Mouse (Mus musculus): ENCODE data around the gene Gps2.

Gps2 gene

DNA sequence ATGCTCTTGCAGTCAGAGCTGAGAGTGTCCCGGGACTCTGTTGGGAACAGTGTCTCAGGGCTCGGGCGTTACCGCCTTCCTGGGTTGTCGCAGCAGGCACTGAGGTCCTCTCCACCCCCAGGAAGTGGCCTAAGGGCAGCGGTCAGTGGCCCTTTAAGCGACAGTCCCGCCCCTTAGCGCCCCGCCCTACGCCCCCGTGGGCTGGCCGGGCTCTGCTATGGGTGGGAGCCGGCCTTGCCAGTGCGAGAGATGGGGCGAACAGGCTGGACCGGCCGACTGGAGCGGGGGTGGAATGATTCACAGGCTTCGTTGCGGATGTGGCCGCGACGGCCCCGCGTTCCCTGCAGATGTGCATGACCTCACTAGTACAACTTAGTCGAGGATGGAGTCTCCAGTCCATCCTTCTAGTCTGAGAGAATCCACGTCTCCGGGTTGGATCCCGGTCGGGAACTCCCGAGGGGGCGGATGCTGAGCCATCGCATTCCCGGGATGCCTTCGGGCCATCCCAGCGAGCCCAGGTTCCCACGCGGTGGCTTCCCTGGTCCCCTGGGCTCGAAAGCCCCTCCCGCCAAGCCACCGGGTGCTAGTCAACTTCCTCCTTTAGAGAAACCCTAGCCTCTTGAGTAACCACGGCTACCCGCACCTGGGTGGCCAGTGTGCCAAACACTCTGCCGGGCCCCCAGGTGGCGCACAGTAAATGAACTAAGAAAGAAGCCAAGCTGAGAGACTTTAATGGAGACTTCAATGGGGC, 32.7 kb upstream of the Gps2 start, which contains the start of gene Kctd11:
Gene Kctd11 (minus strand): TSS at position 554 of the 751 bp plus-strand sequence.
- ChIA-PET POLR2A (interaction anchor here in 3 of 4 experiments (0.5 to 7.2 kb wide), 38 partner anchors 12 to 301 kb away, joined by 3 to 61 read pairs (median 3); partner anchors contain the start of genes 2810408A11Rik (in 3 of the 3), Eif5a (in 3 of the 3), Neurl4 (in 3 of the 3) and Polr2a (in 2 of the 3)), CTCF (interaction anchor here (0.5 to 4.0 kb wide), 43 partner anchors 9 to 709 kb away, joined by 3 to 51 read pairs (median 4); partner anchors contain the start of genes Acap1 (in 2 of the 4), Slc2a4 (in 2 of the 4), 2810408A11Rik (in 1 of the 4) and Dvl2 (in 1 of the 4))

DNA sequence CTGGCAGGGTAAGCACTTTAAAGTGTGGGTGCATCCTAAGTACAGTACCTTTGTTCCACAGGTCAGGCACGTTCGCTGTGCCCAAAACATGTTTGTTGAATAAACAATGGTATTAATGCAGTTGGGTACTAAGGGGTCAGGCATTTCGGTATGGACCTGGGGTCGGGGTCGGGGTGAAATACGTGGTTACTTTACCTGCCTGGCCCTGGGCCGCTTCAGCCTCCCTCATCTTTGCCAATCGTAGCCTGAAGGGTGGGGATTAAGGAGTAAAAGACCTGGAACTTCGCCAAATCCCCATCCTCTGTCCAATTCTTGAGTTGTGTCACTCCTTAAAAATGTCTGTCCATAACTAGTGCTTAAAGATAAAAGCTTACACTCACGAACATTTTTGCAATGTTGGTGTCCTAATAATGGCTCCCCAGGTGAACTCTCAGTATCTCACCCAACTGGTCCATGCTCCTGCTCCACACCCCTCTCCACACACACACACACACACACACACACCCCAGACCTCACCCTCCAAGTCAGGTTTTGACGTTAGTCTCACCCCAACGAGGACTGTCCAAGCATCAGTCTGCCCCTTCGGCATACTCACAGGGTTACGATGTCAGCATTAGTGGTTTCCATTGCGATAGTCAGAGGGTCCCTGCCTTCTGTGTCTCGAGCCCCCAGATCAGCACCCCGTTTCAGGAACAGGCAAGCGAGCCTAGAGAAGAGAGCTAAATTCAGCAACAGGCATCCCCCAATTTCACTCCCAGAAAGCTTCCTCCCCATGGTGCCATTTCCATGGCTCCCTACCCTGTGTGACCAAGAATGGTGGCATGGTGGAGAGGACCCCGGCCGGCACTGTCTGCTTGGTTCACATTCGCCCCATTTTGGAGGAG, 31.7 kb upstream of the Gps2 start:
- ChIA-PET CTCF (interaction anchor here in 3 of 4 experiments (0.6 to 4.0 kb wide), 16 partner anchors 10 to 159 kb away, joined by 3 to 51 read pairs (median 7); partner anchors contain the start of genes Slc2a4 (in 2 of the 3), 2810408A11Rik (in 1 of the 3), Dvl2 (in 1 of the 3) and Eif5a (in 1 of the 3)), POLR2A (interaction anchor here in 2 of 4 experiments (1.1 to 7.2 kb wide), 12 partner anchors 13 to 113 kb away, joined by 3 to 61 read pairs (median 4); partner anchors contain the start of genes 2810408A11Rik (in 2 of the 2), Eif5a (in 2 of the 2), Neurl4 (in 2 of the 2) and Ctdnep1 (in 1 of the 2))

DNA sequence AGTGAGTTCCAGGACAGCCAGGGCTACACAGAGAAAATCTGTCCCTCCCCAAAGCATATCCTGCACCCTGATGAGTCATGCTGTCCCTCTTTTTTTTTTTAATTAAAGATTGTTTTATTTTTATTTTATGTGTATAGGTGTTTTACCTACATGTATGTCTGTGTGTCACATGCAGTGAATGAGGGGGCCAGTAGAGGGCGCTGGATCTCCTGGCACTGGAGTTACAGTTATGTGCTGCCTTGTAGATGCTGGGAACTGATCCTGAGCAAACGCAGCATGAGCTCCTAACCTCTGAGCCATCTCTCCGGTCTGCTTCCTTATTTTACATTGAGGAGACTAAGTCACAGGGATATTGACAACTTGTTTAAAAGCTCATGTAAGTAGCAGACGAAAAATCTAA, 30.6 kb upstream of the Gps2 start:
- POLR2A ChIA-PET, result interaction anchor here in 3 of 4 experiments (0.5 to 7.2 kb wide), 11 partner anchors 8 to 278 kb away, joined by 3 to 61 read pairs (median 4); partner anchors contain the start of genes Eif5a (in 2 of the 3), 2810408A11Rik (in 1 of the 3), Gps2 (in 1 of the 3) and Neurl4 (in 1 of the 3)
- CTCF ChIA-PET, result interaction anchor here (0.5 to 4.0 kb wide), 21 partner anchors 13 to 1087 kb away, joined by 3 to 51 read pairs (median 4); partner anchors contain the start of genes 2810408A11Rik (in 1 of the 4), Acap1 (in 1 of the 4), Mpdu1 (in 1 of the 4) and Neurl4 (in 1 of the 4)

DNA sequence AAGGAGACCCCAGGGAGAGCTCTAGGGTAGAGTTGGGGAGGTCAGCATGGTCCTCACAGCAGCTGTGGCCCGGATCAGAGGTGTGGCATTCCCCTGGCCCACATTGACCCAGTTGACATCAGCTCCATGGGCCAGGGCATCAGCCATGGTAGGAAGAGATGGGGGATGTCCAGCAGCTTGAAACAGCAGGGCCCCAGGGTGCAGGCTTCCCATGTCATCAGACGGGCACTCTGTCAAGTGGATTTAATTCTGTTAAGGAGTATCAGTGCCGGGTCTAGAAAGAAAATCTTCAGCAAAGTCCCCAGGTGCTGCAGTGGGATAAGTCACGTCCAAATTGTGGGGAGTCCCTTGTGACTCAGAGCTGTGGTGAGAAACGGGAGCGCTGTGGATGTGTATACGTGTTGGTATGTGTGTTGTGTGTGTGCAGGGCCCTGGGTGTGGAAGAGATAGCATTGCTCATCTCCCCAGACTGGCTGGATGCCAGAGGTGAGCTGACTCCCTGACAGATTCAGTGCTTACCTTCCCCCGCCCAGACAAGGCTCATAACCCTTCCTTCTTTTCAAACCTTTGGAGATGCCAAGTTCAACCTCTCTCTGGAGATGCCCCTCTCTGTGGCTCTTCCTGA, 30.0 kb upstream of the Gps2 start:
- POLR2A ChIA-PET, result interaction anchor here in 3 of 4 experiments (0.5 to 7.2 kb wide), 11 partner anchors 8 to 279 kb away, joined by 3 to 61 read pairs (median 4); partner anchors contain the start of genes Eif5a (in 2 of the 3), Nlgn2 (in 2 of the 3), 2810408A11Rik (in 1 of the 3) and Gps2 (in 1 of the 3)
- CTCF ChIA-PET, result interaction anchor here (0.5 to 4.0 kb wide), 23 partner anchors 12 to 1086 kb away, joined by 3 to 51 read pairs (median 4); partner anchors contain the start of genes 2810408A11Rik (in 1 of the 4), Acap1 (in 1 of the 4), Mpdu1 (in 1 of the 4) and Neurl4 (in 1 of the 4)

DNA sequence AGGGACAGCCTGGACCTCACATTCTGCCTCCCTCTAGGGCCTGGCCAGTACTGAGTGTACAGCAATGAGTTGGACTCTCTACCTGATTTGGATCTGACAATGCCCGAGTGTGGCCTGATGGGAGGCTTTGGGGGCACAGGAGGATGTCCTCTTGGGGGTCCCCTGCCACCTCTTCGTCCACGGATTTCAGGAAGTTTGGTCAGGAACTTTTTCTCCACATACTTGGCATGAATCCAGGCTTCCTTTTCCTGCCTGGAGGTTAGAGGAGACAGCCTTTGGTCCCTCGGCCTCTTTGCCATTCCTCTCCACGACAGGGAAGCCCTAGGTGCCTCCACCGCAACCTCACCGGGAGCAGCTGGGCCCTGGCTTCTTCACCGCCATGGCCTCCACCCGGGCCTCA, 29.4 kb upstream of the Gps2 start:
- ChIA-PET POLR2A (interaction anchor here in 2 of 4 experiments (0.6 to 1.9 kb wide), 5 partner anchors 14 to 125 kb away, joined by 3 to 8 read pairs (median 4); partner anchors contain the start of genes Nlgn2 (in 2 of the 2), Eif5a (in 1 of the 2) and Tmem256 (in 1 of the 2)), CTCF (interaction anchor here in 2 of 4 experiments (0.7 to 4.2 kb wide), 11 partner anchors 8 to 150 kb away, joined by 3 to 28 read pairs (median 4); partner anchors contain the start of genes Tmem102 (in 1 of the 2), Tmem95 (in 1 of the 2) and Ybx2 (in 1 of the 2))

DNA sequence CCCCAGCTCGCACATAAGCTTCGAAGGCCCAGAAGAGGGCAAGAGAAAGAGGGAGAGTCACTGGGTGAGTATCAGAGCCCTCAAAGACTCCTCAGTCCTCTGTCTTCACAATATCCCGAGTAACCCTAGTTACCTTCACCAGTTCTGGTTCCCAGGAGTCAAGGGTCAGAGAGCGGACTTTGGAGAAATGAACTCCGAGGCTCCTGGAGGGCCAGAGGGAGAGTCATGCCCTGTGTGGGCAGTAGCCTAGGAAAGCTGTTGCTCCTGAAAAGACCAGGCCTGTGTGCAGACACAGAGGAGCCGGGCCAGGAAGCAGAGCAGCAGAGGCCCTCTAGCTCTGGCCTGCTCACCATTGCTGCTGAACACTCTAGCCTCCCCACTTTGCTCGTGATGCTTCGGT, 29.0 kb upstream of the Gps2 start:
- CTCF ChIA-PET, result interaction anchor here in 2 of 4 experiments (1.0 to 4.2 kb wide), 4 partner anchors 8 to 150 kb away, joined by 3 to 28 read pairs (median 4); partner anchors contain the start of gene Tmem95 (in 1 of the 2)

DNA sequence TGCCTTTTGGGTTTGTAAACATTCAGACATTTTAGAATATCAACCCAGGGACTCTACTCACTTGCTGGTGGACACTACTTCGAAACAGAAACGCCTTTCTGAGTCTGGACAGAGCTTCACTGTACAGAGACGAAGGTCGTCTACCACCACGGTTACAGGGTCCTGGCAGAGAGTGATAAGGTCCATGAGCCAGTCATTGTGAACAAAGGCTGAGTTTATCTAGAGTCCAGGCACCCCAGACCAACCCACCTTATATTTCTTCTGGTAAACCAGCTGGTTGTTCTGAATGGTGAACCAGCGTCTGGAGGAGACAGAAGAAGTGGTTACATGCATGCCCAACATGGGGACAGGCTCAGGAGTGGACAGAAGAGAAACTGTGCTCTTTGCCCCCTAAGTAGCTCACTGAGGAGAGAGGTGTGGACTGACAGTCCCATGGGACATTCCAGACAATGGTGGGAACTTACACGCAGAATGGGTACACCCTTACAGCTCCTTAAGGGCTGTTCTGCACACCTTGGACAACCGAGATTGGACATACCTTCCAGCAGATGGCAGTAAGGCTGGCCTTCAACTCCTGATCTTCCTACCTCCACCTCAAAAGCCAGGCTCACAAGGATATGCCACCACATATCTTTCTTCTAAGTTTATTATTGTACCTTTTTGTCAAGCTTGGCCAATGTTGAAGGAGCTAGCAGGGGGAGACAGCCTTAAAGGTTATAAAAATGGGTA, 26.6 kb upstream of the Gps2 start:
- POLR2A ChIA-PET, result interaction anchor here in 3 of 4 experiments (0.5 to 7.8 kb wide), 27 partner anchors 9 to 333 kb away, joined by 3 to 53 read pairs (median 4); partner anchors contain the start of genes Eif5a (in 3 of the 3), 2810408A11Rik (in 2 of the 3), Neurl4 (in 2 of the 3) and Tmem95 (in 2 of the 3)
- CTCF ChIA-PET, result interaction anchor here (0.5 to 4.2 kb wide), 40 partner anchors 8 to 459 kb away, joined by 3 to 28 read pairs (median 4); partner anchors contain the start of genes 2810408A11Rik (in 2 of the 4), Neurl4 (in 2 of the 4), Slc2a4 (in 2 of the 4) and Tmem95 (in 2 of the 4)

More for the DNA sequence above, 29.0 kb upstream of the Gps2 start:
- POLR2A ChIA-PET, result interaction anchor here in 1 of 4 experiments (1.9 kb wide), 1 partner anchor 125 kb away, joined by 8 read pairs; no protein-coding TSS in a partner anchor

DNA sequence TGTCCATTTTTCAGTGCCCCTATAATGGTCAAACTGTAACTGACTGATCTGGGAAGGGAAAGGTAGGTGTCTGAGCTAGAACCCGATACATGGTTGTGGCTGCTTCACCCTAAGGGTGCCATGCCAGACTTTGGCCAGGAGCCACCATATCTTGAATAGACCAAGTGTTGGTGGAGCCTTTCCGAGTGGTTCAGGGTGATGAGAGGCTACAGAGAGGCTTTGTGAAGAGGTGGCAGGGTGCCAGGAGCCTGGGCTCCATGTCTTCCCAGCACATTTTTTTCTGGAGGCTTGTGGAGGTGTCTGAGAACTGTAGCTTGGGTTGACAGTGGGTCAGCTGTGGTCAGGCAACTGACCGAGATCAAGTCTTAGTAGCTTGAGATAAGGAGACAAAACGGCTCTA, 22.2 kb upstream of the Gps2 start:
- ChIA-PET POLR2A (interaction anchor here in 3 of 4 experiments (0.6 to 7.8 kb wide), 11 partner anchors 8 to 481 kb away, joined by 3 to 53 read pairs (median 3); partner anchors contain the start of genes 2810408A11Rik (in 3 of the 3), Neurl4 (in 3 of the 3) and Eif5a (in 2 of the 3)), CTCF (interaction anchor here in 2 of 4 experiments (1.3 to 1.5 kb wide), 3 partner anchors 14 to 30 kb away, joined by 3 read pairs; partner anchors contain the start of gene Tmem95 (in 1 of the 2))

DNA sequence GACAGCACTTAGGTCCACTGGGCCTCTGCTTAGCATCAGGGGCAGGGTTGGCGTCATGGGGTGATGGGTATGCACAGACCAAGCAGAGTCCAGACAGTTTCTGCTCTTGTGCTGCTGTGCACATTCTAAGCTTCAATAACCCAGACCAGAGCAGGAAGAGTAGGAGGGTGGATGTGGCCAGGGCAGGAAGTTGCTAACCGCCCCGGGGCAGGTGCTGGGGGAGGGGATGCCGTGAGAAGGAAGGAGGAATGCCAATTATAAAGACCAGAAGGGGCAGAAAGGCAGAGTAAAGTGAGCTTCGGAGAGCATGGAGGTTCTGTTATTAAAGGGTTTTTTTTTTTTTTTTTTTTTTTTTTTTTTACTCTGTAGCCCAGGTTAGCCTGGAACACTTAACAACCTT, 19.0 kb upstream of the Gps2 start:
- POLR2A ChIA-PET, result interaction anchor here in 3 of 4 experiments (0.6 to 3.1 kb wide), 18 partner anchors 9 to 767 kb away, joined by 3 to 18 read pairs (median 4); partner anchors contain the start of genes Tmem95 (in 2 of the 3) and Gps2 (in 1 of the 3)
- CTCF ChIA-PET, result interaction anchor here (0.6 to 2.4 kb wide), 8 partner anchors 14 to 307 kb away, joined by 3 to 14 read pairs (median 4); partner anchors contain the start of gene Kctd11 (in 2 of the 4)

DNA sequence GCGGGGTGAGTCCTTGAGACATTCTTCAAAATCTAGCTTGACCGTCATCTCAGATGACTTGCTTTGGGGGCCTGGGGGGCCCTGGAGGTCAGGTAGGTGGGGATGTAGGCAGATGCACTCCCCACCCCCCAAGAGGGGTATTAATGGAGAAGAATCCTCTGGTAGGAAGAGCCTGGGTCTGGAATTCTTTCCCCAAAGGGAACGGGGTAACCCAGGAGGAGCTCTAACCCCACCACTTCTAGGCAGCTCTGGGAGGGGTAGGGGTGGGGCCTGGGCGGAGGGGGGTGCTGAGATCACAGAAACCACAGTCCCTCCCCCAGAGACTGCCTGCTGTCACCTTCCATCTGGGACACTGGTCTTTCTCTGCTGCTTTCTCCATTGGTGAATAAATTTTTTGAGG, 18.4 kb upstream of the Gps2 start, which contains the start of gene Acap1:
Gene Acap1 (minus strand): TSS at position 249 of the 400 bp plus-strand sequence.
- ChIA-PET CTCF (interaction anchor here (0.6 to 2.4 kb wide), 9 partner anchors 8 to 307 kb away, joined by 3 to 14 read pairs (median 3); partner anchors contain the start of gene Kctd11 (in 2 of the 4)), POLR2A (interaction anchor here in 3 of 4 experiments (0.5 to 3.1 kb wide), 21 partner anchors 8 to 767 kb away, joined by 3 to 18 read pairs (median 3); partner anchors contain the start of genes Tmem95 (in 2 of the 3), Eif5a (in 1 of the 3) and Gps2 (in 1 of the 3))

DNA sequence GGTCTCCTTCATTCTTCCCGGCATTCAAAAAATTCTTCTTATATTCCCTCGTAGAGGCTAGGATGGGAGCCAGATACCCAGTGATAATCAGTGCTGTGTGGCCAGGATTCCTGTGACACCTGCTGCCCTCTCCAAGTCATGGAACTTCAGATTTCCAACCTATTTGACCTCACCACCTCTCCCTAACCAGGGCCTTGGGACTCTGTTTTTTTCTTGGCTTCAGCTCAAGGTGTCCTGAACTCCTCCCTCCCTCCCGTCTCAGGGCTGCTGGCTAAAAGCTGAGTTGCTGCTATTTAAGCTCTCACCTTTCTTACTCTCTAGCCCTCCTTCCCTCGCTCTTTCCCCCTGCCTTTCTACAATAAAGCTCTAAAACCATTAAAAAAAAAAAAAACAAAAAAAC, 13.8 kb upstream of the Gps2 start:
- POLR2A ChIA-PET, result interaction anchor here (0.6 to 19.9 kb wide), 70 partner anchors 9 to 878 kb away, joined by 3 to 353 read pairs (median 5); partner anchors contain the start of genes Eif5a (in 3 of the 4), Tmem95 (in 3 of the 4), Gps2 (in 2 of the 4) and Slc2a4 (in 2 of the 4)
- CTCF ChIA-PET, result interaction anchor here (0.6 to 3.1 kb wide), 22 partner anchors 10 to 353 kb away, joined by 3 to 16 read pairs (median 5); partner anchors contain the start of genes Fxr2 (in 1 of the 4) and Tmem95 (in 1 of the 4)

DNA sequence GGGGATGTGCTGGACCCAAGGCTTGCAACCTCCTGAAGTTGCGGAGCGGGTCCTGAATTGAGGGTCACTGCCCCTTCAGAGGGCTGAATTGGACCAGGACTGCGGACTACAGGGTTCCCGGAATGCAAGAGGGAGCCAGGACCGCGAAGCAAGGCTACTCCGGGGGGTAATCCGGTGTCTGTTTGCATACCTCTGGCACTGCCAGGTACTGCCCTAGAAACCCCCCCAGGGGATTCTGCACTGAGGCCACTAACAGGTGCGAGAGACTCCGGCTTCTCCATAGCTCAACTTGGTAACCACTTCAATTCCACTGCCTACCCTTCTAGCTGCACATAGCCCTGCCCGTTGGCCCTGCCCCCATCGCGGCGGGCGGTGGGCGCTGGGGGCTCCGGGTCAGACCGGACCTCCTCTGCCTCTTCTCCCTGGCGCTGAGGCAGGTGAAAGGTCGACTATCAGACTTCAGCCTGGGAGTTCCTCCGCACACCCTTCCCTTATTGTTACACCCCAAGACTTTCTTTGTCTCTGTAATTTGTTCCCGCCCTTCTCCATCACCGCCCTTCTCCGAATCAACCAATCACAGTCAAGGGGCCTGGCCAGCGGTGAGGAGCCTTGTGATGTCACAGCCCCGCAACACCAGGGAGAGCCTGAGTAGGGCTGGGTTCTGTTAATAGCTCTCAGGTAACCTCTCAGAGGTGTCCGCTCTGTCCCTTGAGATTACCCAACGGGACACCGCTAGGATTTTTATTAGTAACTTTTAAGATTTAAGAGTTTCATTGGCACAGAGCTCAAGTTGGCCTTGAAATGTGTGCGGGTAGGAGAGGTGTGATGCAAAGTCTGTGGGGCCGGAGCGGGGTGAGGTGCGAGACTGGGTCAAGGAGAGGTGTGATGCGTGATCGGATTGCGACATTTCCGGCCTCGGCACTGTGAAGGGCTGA, 12.9 kb upstream of the Gps2 start, which contains the start of the genes 2810408A11Rik and Neurl4:
Gene 2810408A11Rik (minus strand): TSS at position 517 of the 935 bp plus-strand sequence.
Gene Neurl4 (plus strand): TSS at position 602 of the 935 bp plus-strand sequence.
- CTCF ChIA-PET, result interaction anchor here (0.6 to 3.1 kb wide), 25 partner anchors 10 to 268 kb away, joined by 3 to 16 read pairs (median 4); partner anchors contain the start of genes Tmem95 (in 2 of the 4), Fxr2 (in 1 of the 4), Nlgn2 (in 1 of the 4) and Tmem256 (in 1 of the 4)

DNA sequence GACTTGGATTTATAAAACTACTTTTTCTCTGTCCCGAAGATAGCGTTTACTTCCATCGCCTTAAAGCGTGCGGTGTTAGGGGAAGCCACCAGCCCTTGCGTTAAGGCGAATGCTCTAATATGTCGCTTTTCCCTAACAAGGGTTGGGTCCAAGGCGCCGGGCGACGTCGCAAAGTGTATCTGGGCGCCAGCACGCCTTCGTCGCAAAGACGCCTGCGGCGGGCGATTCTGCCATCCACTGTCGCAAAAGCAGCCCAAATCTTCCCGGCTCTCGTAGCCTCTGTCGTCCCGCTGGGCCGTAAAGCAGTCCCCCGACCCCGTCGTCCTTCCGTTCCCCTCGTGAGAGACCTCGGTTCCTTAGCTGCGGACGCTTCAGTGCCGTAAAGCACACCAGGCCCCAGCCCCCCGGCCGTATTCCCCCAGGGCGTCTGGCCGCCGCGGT, 12.3 kb upstream of the Gps2 start:
- POLR2A ChIA-PET, result interaction anchor here (0.6 to 19.9 kb wide), 71 partner anchors 9 to 320 kb away, joined by 3 to 353 read pairs (median 5); partner anchors contain the start of genes Ctdnep1 (in 3 of the 4), Eif5a (in 3 of the 4), Gps2 (in 2 of the 4) and Nlgn2 (in 2 of the 4)
- CTCF ChIA-PET, result interaction anchor here (0.6 to 3.1 kb wide), 15 partner anchors 14 to 269 kb away, joined by 3 to 16 read pairs (median 4); partner anchors contain the start of genes Fxr2 (in 1 of the 4) and Tmem95 (in 1 of the 4)

More for the DNA sequence above, 12.9 kb upstream of the Gps2 start, which contains the start of the genes 2810408A11Rik and Neurl4:
- POLR2A ChIA-PET, result interaction anchor here (0.6 to 19.9 kb wide), 102 partner anchors 8 to 877 kb away, joined by 3 to 353 read pairs (median 4); partner anchors contain the start of genes Ctdnep1 (in 3 of the 4), Eif5a (in 3 of the 4), Tmem95 (in 3 of the 4) and Gps2 (in 2 of the 4)
